Comparison of ENCODE assay signal across 9 mouse cellular contexts in genomic region chr15:101047194-101047555, GRCm38 (mm10). TPM values are rescaled to one million over a fixed set of nuclear protein-coding genes. Genes with fewer than 3 reads are reported as not detected.
DNase-seq lines count a peak whose midpoint lies in the region; ATAC-seq and TF ChIP-seq lines count a peak whose summit lies in the region.
"Had no signal": no experiment of that assay in that cellular context is flagged by ENCODE, and none has a peak within 500 bp of the region (broad histone marks: within the 10 kb centered on the region; RNA-seq: fewer than 3 reads in every experiment).

Gene Gm47841, minus strand, starts transcription at chr15:101047397.

- H3K27ac ChIP-seq in layer of hippocampus, adult 2 months = peak within 1 kb of the TSS; percentile 10; the same call in 1 of the 2 replicates
- no peak within 1 kb of the TSS for H3K27ac ChIP-seq in forebrain, postnatal 0 days (ENCODE audit: low read depth, low read length)
- H3K27ac ChIP-seq in limb, embryonic 12.5 days = no peak within 1 kb of the TSS
- H3K27ac ChIP-seq in neural tube, embryonic 14.5 days (ENCODE audit: low read depth, low read length) = no peak within 1 kb of the TSS

- H3K36me3 ChIP-seq in forebrain, postnatal 0 days (ENCODE audit: insufficient read depth) = peaks cover 4% of the 10 kb centered on the region; the same call in 1 of the 2 replicates
- H3K36me3 ChIP-seq in limb, embryonic 12.5 days = peaks cover 22% of the 10 kb centered on the region; the same call in 1 of the 2 replicates
- H3K36me3 ChIP-seq in neural tube, embryonic 14.5 days (ENCODE audit: control insufficient read depth, insufficient read depth, low read length) = no peaks in the 10 kb centered on the region

- DNase-seq in layer of hippocampus, adult 2 months (ENCODE audit: low spot score in 2 of 2) = no peak
- DNase-seq in layer of hippocampus, adult 8-10 months (ENCODE audit: low spot score in 2 of 2) = no peak
- no peak for DNase-seq in forebrain, postnatal 0 days
- no peak for DNase-seq in thymus, postnatal 0 days (ENCODE audit: low spot score)
- DNase-seq in adrenal gland, postnatal 4 days (ENCODE audit: low spot score in 2 of 2) = no peak
- no peak for DNase-seq in right cerebral cortex, adult 2 months (ENCODE audit: low spot score in 2 of 2)

- peak within 1 kb of the TSS; percentile 60 for H3K4me3 ChIP-seq in layer of hippocampus, adult 2 months
- peak within 1 kb of the TSS; percentile 45 for H3K4me3 ChIP-seq in forebrain, postnatal 0 days (ENCODE audit: low read depth, low read length)
- H3K4me3 ChIP-seq in limb, embryonic 12.5 days (replicated peaks) = peak within 1 kb of the TSS; percentile 61
- H3K4me3 ChIP-seq in neural tube, embryonic 14.5 days (ENCODE audit: low read depth, low read length) = peak within 1 kb of the TSS; percentile 45

- no peak for ATAC-seq in forebrain, postnatal 0 days
- no peak for ATAC-seq in limb, embryonic 12.5 days (ENCODE audit: insufficient number of reproducible peaks, insufficient read depth, low FRiP score, low TSS enrichment, low read depth)
- ATAC-seq in neural tube, embryonic 14.5 days (ENCODE audit: low read depth) = peak; percentile 25; the same call in 1 of the 2 replicates

- peak within 1 kb of the TSS; percentile 56 for H3K9ac ChIP-seq in forebrain, postnatal 0 days
- peak within 1 kb of the TSS; percentile 66 for H3K9ac ChIP-seq in limb, embryonic 12.5 days (replicated peaks)
- H3K9ac ChIP-seq in neural tube, embryonic 14.5 days (replicated peaks; ENCODE audit: low read depth, low read length) = peak within 1 kb of the TSS; percentile 60

- 3% methylated on average over 23 of the region's 23 CpGs for WGBS in forebrain, postnatal 0 days
- WGBS in limb, embryonic 12.5 days = under 1% methylated on average over 22 of the region's 23 CpGs
- WGBS in neural tube, embryonic 14.5 days = 2% methylated on average over 23 of the region's 23 CpGs

- H3K27me3 ChIP-seq in forebrain, postnatal 0 days (ENCODE audit: insufficient read depth, low read length) = peaks cover 48% of the 10 kb centered on the region
- peaks cover 90% of the 10 kb centered on the region for H3K27me3 ChIP-seq in limb, embryonic 12.5 days
- H3K27me3 ChIP-seq in neural tube, embryonic 14.5 days (ENCODE audit: control insufficient read depth, insufficient read depth, low read length) = peaks cover 26% of the 10 kb centered on the region

- H3K4me2 ChIP-seq in forebrain, postnatal 0 days (ENCODE audit: low read depth) = peak within 1 kb of the TSS; percentile 92
- peak within 1 kb of the TSS; percentile 99 for H3K4me2 ChIP-seq in limb, embryonic 12.5 days
- peak within 1 kb of the TSS; percentile 96 for H3K4me2 ChIP-seq in neural tube, embryonic 14.5 days (ENCODE audit: low read depth, low read length)

- H3K9me3 ChIP-seq in forebrain, postnatal 0 days (ENCODE audit: low read length) = no peaks in the 10 kb centered on the region
- H3K9me3 ChIP-seq in limb, embryonic 12.5 days = no peaks in the 10 kb centered on the region
- H3K9me3 ChIP-seq in neural tube, embryonic 14.5 days (ENCODE audit: control insufficient read depth, low read length) = no peaks in the 10 kb centered on the region

- no peak for TF ChIP-seq CTCF in layer of hippocampus, adult 2 months (conservative IDR thresholded peaks at IDR 0.05)
- TF ChIP-seq CTCF in forebrain, postnatal 0 days (IDR thresholded peaks at IDR 0.05; ENCODE audit: low read depth) = no peak

- H3K4me1 ChIP-seq in forebrain, postnatal 0 days (ENCODE audit: insufficient read depth) = no peaks in the 10 kb centered on the region
- peaks cover 21% of the 10 kb centered on the region for H3K4me1 ChIP-seq in limb, embryonic 12.5 days (replicated peaks)
- peaks cover 14% of the 10 kb centered on the region; the same call in 1 of the 2 replicates for H3K4me1 ChIP-seq in neural tube, embryonic 14.5 days (ENCODE audit: control insufficient read depth, insufficient read depth, low read length)

RNA-seq across cellular contexts. Expression of gene Gm47841, which starts in this region (rescaled TPM):
- total RNA-seq in layer of hippocampus, adult 2 months (2021) = not detected
- total RNA-seq in layer of hippocampus, adult 8-10 months (2022) = not detected
- not detected in 2 replicates for total RNA-seq in forebrain, postnatal 0 days (2014; rRNA removed)
- not detected in 2 replicates for polyA plus RNA-seq in forebrain, postnatal 0 days (2015; fragmentation: Nextera tagmentation; extraction: Ambion mirVana)
- polyA plus RNA-seq in limb, embryonic 12.5 days (2016; fragmentation: Nextera tagmentation; extraction: Ambion mirVana) = not detected in 2 replicates
- polyA plus RNA-seq in neural tube, embryonic 14.5 days (2014; fragmentation: Nextera tagmentation; extraction: Ambion mirVana) = not detected in 2 replicates
- not detected in 2 replicates for polyA plus RNA-seq in thymus, postnatal 0 days (2015; fragmentation: Nextera tagmentation; extraction: Ambion mirVana)
- total RNA-seq in adrenal gland, postnatal 4 days (2021) = under 1 TPM; 0.67 to 0.68 TPM
- polyA plus RNA-seq: large intestine, adult 2 months had no signal

Comparison
In these comparisons a context has a peak if more than half of its experiments do, and no peak if none do; other contexts are left out.
1. Peak in ATAC-seq, H3K4me3 ChIP-seq, H3K9ac ChIP-seq and H3K4me2 ChIP-seq in neural tube, embryonic 14.5 days; RNA of the gene not detected or under 1 TPM.